Mouse (Mus musculus) heart, adult 2 months (tissue): ENCODE measurements around the gene Nisch. TPM values are rescaled to one million over a fixed set of nuclear protein-coding genes. Genes with fewer than 3 reads are reported as not detected.

Experiments
- DNase-seq, 2 experiments: peaks; one replicate each; pipeline ENCODE4 v3.0.0; 2021
- H3K27ac ChIP-seq: fragments of 200-600 bp; 2 replicates; pipeline ENCODE4 v1.8.1; 2022
- H3K27me3 ChIP-seq: fragments of 200-500 bp; 2 replicates; pipeline ENCODE4 v1.6.1; 2012; ENCODE audit warnings: mild to moderate bottlenecking, low read length, inconsistent platforms, mixed read lengths; ENCODE audit not compliant: control insufficient read depth, insufficient read depth
- H3K36me3 ChIP-seq: fragments of 200-500 bp; 2 replicates; pipeline ENCODE4 v1.6.1; 2012; ENCODE audit warnings: low read length, inconsistent platforms; ENCODE audit not compliant: control insufficient read depth, insufficient read depth
- H3K4me1 ChIP-seq: fragments of 200-500 bp; 2 replicates; pipeline ENCODE4 v1.6.1; 2011; ENCODE audit warnings: low read length; ENCODE audit not compliant: control insufficient read depth, insufficient read depth
- H3K4me3 ChIP-seq: fragments of 200-600 bp; 2 replicates; pipeline ENCODE4 v1.8.1; 2022
- H3K79me2 ChIP-seq: fragments of 200-500 bp; replicated peaks from 2 replicates; pipeline ENCODE4 v1.6.1; 2012; ENCODE audit warnings: mild to moderate bottlenecking, inconsistent platforms, low read length, moderate library complexity, mixed read lengths; ENCODE audit not compliant: control insufficient read depth, insufficient read depth
- H3K9ac ChIP-seq: fragments of 200-500 bp; 2 replicates; pipeline ENCODE4 v1.6.1; 2012; ENCODE audit warnings: low read depth, mild to moderate bottlenecking, control low read depth, inconsistent platforms, low read length, mixed read lengths
- CTCF ChIP-seq: fragments of 200-600 bp; IDR thresholded peaks from 2 replicates; pipeline ENCODE4 v1.8.1; 2022; ENCODE audit warnings: antibody characterized with exemption, mild to moderate bottlenecking, moderate library complexity
- EP300 ChIP-seq: fragments of 200-500 bp; IDR thresholded peaks from 2 replicates; pipeline ENCODE4 v1.6.1; 2011; ENCODE audit warnings: low read depth, low read length, control low read depth; ENCODE audit not compliant: insufficient read depth
- POLR2A ChIP-seq: fragments of 200-500 bp; IDR thresholded peaks from 2 replicates; pipeline ENCODE4 v1.6.1; 2011; ENCODE audit warnings: mild to moderate bottlenecking, low read depth, low read length, control low read depth; ENCODE audit not compliant: insufficient read depth
- WGBS: fragments of 180-500 bp; shearing (Covaris S2); methylation state at CpG from one replicate; pipeline ENCODE4 v1.1.7; 2018; 5-methylcytosine and 5-hydroxymethylcytosine counted together
- intact Hi-C: fragments of 180-260 bp; cut with DNase I; formaldehyde crosslinking; loops from one replicate; pipeline ENCODE4 v1.15.1; 2025
- polyA plus RNA-seq: library from polyadenylated mRNA; depleted of rRNA; stranded (reverse); fragments of >200 nt; gene quantifications from 2 replicates; pipeline ENCODE4 v1.2.3, GENCODE M21; 2012
- total RNA-seq, 2 experiments: library from RNA; stranded (reverse); gene quantifications; 2 replicates each; pipeline ENCODE4 v1.2.3; 2021

The Nisch gene
- total and polyA plus RNA-seq, 3 experiments: 123 to 187 (median 129) TPM

DNA sequence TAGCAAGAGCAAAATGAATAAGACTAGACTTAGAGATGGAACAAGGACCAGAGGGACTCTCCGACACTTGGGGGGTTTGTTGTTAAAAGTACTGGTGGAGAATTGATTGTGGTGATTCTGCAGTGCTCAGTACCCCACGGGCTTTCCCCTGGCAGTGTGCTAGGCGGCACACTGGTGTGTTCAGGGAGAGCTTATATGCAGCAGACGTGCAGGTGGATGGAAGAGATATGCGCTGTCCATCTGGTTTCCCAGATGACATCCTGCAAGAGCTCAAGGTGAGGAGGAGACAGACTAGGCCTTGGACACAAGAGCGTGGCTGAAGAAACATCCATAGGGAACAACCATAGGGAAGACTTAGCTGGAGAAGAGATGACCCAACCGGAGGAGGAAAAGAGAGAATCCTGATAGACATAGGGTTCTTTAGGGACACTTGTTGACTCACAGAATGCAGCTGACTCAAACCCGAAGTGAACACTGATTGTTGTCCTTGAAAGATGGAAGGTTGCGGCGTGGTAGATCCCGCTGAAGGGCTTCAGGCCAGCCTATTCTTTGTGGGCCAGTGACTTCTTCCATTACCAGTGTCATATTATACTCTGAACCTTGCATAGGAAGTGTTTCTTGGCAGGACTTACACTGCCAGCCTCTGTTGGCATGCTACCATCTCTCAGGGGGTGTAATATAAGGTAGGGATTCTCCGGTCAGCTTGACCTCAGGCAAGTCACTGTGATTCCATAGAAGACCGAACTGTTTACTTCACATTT is 9.5 kb downstream of the Nisch start:
- peak overlapping the region; percentile 98 for H3K27ac ChIP-seq
- H3K36me3 ChIP-seq: peaks cover 3% of the 10 kb centered on the region
- TF ChIP-seq POLR2A: no peak
- no peak for TF ChIP-seq EP300
- TF ChIP-seq CTCF: no peak
- intact Hi-C loops: loop anchor here (5.0 kb wide), 1 partner anchor 130 kb away; the partner anchor contains the start of gene Capn7
- H3K79me2 ChIP-seq: no peaks in the 10 kb centered on the region
- H3K27me3 ChIP-seq: no peaks in the 10 kb centered on the region
- H3K9ac ChIP-seq: peak overlapping the region; percentile 75
- H3K4me1 ChIP-seq: peaks cover 6% of the 10 kb centered on the region
- DNase-seq: peak; percentile 42 to 54
- peak overlapping the region; percentile 67 for H3K4me3 ChIP-seq
- whole genome bisulfite sequencing: 56% methylated on average over 13 of the region's 13 CpGs

DNA sequence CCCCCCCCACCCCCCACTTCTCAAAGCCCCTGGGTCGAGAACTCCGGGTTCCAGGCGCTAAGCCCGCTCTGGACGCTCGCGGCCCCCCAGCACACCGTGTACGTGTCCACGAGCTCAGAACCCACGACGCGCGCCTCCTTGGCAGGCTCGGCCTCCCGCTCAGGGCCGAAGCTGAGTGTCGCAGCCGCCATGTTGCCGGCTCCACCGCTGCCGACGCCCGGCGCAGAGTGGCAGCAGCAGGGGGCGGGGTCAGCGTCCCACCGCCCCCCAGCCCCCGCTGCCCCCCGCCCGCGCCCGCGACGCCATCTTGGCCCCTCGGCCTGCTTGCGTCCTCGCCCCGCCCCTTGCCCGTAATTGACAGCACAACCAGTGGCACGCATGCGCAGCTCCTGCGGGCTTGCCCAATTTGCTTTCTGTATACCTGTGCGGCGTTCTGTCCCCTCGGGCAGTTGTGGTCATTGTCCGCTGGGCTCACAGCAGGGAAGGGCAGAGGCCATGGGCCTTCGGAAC is 10.2 kb downstream of the Nisch start:
- 0 out of 2 replicates have a peak, but pooled peaks have one; percentile 2 for TF ChIP-seq CTCF
- TF ChIP-seq POLR2A: peak; percentile 92
- no peak for TF ChIP-seq EP300
- Histone ChIP-seq H3K4me3 (peak overlapping the region; percentile 67), H3K36me3 (peaks cover 6% of the 10 kb centered on the region), H3K9ac (peak overlapping the region; percentile 95), H3K4me1 (peaks cover 6% of the 10 kb centered on the region), H3K79me2 (no peaks in the 10 kb centered on the region), H3K27ac (peak overlapping the region; percentile 98), H3K27me3 (no peaks in the 10 kb centered on the region)
- 2% methylated on average over 48 of the region's 48 CpGs for WGBS
- intact Hi-C loops: loop anchor here (5.0 kb wide), 1 partner anchor 131 kb away; the partner anchor contains the start of gene Capn7
- DNase-seq: peak; percentile 96

DNA sequence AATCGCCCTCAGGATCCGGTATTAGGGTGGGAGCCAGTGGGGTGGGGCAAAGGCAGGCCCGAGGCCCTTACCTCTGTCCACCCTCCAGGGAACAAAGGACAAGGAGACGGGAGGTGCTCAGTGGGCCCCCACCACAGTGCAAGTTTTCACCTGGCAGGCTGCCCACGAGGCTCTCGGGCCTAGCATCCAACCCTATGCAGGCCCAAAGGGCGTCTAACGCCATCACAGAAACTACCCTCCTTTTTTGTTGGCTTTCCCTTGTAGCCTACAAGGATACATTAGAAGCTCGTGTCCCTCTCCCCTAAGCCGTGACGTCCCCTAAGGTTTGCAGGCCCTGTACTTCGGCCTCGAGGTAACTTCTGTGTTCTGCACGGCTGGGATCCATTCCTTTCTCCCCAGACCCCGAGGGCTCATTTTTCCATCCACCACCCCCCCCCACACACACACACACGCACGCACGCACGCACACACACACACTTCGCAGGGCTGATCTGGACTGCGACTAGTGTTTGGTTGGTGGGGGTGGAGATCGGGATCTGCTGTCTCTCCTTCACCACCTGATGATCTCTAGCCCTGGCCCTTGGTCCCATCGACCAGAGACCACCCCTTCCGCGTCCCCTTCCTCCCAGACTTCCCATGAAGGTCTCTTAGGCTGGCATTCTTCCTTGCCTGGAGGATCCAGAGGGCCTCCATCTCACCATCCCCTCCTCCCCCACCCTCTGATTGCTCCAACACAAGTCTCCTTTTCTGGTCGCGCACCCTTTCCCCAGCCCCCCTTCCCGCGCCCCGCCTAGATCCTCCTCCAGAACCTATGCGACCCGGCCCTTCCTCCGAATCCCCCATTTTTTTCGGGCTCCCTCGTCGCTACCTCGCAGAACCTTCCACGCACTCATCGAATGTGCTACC is 10.9 kb downstream of the Nisch start:
- intact Hi-C loops: loop anchor here (5.0 kb wide), 1 partner anchor 131 kb away; the partner anchor contains the start of gene Capn7
- TF ChIP-seq EP300: no peak
- no peak for TF ChIP-seq POLR2A
- TF ChIP-seq CTCF: no peak
- peak; percentile 61 to 75 for DNase-seq
- H3K27ac ChIP-seq: peak overlapping the region; percentile 98
- H3K36me3 ChIP-seq: peaks cover 6% of the 10 kb centered on the region
- under 1% methylated on average over 39 of the region's 39 CpGs for WGBS
- peak overlapping the region; percentile 67 for H3K4me3 ChIP-seq
- H3K9ac ChIP-seq: peak overlapping the region; percentile 95
- H3K4me1 ChIP-seq: peaks cover 6% of the 10 kb centered on the region
- H3K27me3 ChIP-seq: no peaks in the 10 kb centered on the region
- no peaks in the 10 kb centered on the region for H3K79me2 ChIP-seq

DNA sequence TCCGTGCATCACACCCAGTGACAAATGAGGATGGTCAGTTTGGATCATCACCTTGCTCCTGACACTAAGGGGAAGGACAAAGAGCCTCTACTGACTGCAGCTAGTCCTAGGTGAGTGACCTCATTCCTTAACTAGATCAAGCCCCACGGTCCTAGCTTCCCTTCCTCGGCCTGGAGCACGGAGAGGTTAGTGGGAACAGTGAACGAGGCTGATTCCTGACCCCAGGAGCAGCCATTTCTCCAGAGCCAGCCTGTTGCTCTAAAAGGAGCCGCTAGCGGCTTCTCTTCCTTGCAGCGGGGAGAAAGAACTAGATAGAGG is 11.5 kb downstream of the Nisch start:
- Histone ChIP-seq H3K4me3 (peak overlapping the region; percentile 67), H3K9ac (peak overlapping the region; percentile 95), H3K79me2 (no peaks in the 10 kb centered on the region), H3K27ac (peak overlapping the region; percentile 98), H3K4me1 (peaks cover 6% of the 10 kb centered on the region), H3K36me3 (peaks cover 6% of the 10 kb centered on the region), H3K27me3 (no peaks in the 10 kb centered on the region)
- WGBS: 3% methylated on average over 8 of the region's 8 CpGs
- DNase-seq: no peak
- intact Hi-C loops: loop anchor here (5.0 kb wide), 1 partner anchor 132 kb away; the partner anchor contains the start of gene Capn7
- TF ChIP-seq CTCF: no peak

DNA sequence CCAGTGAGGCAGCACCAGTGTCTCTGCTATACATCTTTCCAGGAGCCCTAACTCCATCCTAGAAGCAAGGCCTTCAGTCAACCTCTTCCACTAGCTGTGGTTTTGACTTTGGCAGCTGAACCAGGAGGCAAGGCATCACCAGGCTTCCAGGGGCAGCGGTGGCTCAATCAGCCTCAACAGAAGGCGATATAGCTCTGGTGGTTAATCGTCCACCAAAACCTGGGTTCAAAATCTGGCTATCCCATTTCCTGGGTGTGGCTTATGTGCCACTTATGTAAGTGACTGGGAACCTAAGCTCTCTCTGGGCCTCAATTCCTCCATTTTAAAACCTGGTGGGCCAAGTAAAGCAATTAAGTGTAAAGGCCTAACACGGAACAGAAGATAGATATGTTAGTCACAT is 11.9 kb downstream of the Nisch start:
- no peaks in the 10 kb centered on the region for H3K27me3 ChIP-seq
- DNase-seq: no peak
- peak overlapping the region; percentile 67 for H3K4me3 ChIP-seq
- H3K9ac ChIP-seq: peak overlapping the region; percentile 95; the same call in 1 of the 2 replicates
- peak overlapping the region; percentile 98 for H3K27ac ChIP-seq
- H3K4me1 ChIP-seq: peaks cover 6% of the 10 kb centered on the region
- H3K36me3 ChIP-seq: peaks cover 6% of the 10 kb centered on the region
- WGBS: 40% methylated on average over 4 of the region's 4 CpGs
- intact Hi-C loops: loop anchor here (5.0 kb wide), 1 partner anchor 132 kb away; the partner anchor contains the start of gene Capn7
- H3K79me2 ChIP-seq: no peaks in the 10 kb centered on the region
- TF ChIP-seq POLR2A (no peak), EP300 (no peak), CTCF (no peak)
